Mouse (Mus musculus) CD4-positive helper T cell, adult 2 months (primary cell): Measurements from ENCODE around the gene Atpaf2.

Experiments used
- DNase-seq: peaks from one replicate; pipeline ENCODE4 v3.0.0-alpha.2; 2012; ENCODE audit warnings: low read depth, missing footprints, low spot score

Gene Atpaf2

GRCm38 (mm10) chr11:60397172-60397571, 21.1 kb downstream of the Atpaf2 start:
- DNase-seq = no peak

GRCm38 (mm10) chr11:60396546-60396945, 21.7 kb downstream of the Atpaf2 start:
- no peak for DNase-seq

GRCm38 (mm10) chr11:60391346-60391745, 26.9 kb downstream of the Atpaf2 start:
- DNase-seq = no peak

- DNase-seq = no peak
These were observed 30.3 kb downstream of the Atpaf2 start for GRCm38 (mm10) chr11:60387944-60388343.

- DNase-seq = no peak
These were observed 32.3 kb downstream of the Atpaf2 start for GRCm38 (mm10) chr11:60385946-60386345.

- no peak for DNase-seq
These were observed 33.4 kb downstream of the Atpaf2 start for GRCm38 (mm10) chr11:60384762-60385421.

- no peak for DNase-seq
These were observed 34.7 kb downstream of the Atpaf2 start for GRCm38 (mm10) chr11:60383518-60383917.

GRCm38 (mm10) chr11:60374481-60374880, 43.8 kb downstream of the Atpaf2 start:
- no peak for DNase-seq

- DNase-seq = no peak
These were observed 47.8 kb downstream of the Atpaf2 start for GRCm38 (mm10) chr11:60370431-60370830.

- DNase-seq = no peak
These were observed 48.8 kb downstream of the Atpaf2 start for GRCm38 (mm10) chr11:60369448-60369847.

GRCm38 (mm10) chr11:60368909-60369308, 49.3 kb downstream of the Atpaf2 start:
- peak; percentile 12 for DNase-seq

GRCm38 (mm10) chr11:60367256-60367655, 51.0 kb downstream of the Atpaf2 start:
- DNase-seq = no peak

GRCm38 (mm10) chr11:60366239-60367019, 51.8 kb downstream of the Atpaf2 start:
- no peak for DNase-seq

- DNase-seq = no peak
These were observed 57.5 kb downstream of the Atpaf2 start for GRCm38 (mm10) chr11:60360631-60361201.

GRCm38 (mm10) chr11:60359936-60360335, 58.3 kb downstream of the Atpaf2 start:
- DNase-seq = no peak

- no peak for DNase-seq
These were observed 59.1 kb downstream of the Atpaf2 start for GRCm38 (mm10) chr11:60359138-60359537.

GRCm38 (mm10) chr11:60358548-60358947, 59.7 kb downstream of the Atpaf2 start:
- no peak for DNase-seq

GRCm38 (mm10) chr11:60357116-60357515, 61.1 kb downstream of the Atpaf2 start:
- DNase-seq = no peak

- DNase-seq = no peak
These were observed 62.3 kb downstream of the Atpaf2 start for GRCm38 (mm10) chr11:60355952-60356351.

- peak; percentile 99 for DNase-seq
These were observed 65.5 kb downstream of the Atpaf2 start, which contains the start of the genes Tom1l2 and Drc3 for GRCm38 (mm10) chr11:60352559-60353411. Tom1l2 (minus strand) TSS chr11:60352905. Drc3 (plus strand) TSS chr11:60353329.

- DNase-seq = no peak
These were observed 66.3 kb downstream of the Atpaf2 start for GRCm38 (mm10) chr11:60351925-60352371.
